Mouse (Mus musculus) C3H10T1/2 (cell line): ENCODE results near the gene Defa33. TPM values are rescaled to one million over a fixed set of nuclear protein-coding genes. Genes with fewer than 3 reads are reported as not detected.

Experiments used
- polyA plus RNA-seq, 2 experiments: library from polyadenylated mRNA; unstranded; fragments of >200 nt; fragmentation: generic; extraction: Trizol; gene quantifications; one replicate each; pipeline ENCODE4 v1.2.1; 2012; ENCODE audit warnings: missing spikeins in 2 of 2

Defa33 gene
- polyA plus RNA-seq = not detected

DNA sequence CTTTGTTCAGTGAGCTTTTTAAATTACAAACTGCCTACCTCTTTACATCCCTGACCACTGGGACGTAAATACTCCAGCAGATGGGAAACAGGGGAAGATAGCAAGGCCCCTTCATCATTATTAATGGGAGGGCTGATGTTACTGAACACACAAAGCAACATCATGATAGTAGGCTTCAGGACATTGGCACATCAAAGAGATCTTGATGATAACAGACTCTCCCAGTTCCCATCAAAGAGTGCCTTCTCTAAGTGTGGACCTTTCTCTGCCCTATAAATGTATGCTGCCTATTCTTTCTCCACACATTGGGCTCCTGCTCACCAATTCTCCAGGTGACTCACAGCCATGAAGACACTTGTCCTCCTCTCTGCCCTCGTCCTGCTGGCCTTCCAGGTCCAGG lies at the start of gene Defa33:
Gene Defa33, plus strand, starts transcription at position 301 of the 400 bp plus-strand sequence.

GRCm38 (mm10) chr8:21378215-21378614 lies 13.4 kb upstream of the Defa33 start, which contains the start of gene Defa2:
Gene Defa2, plus strand, starts transcription at chr8:21378515.

GRCm38 (mm10) chr8:21427111-21427510 lies 35.5 kb downstream of the Defa33 start, which contains the start of gene Defa36:
Gene Defa36, plus strand, starts transcription at chr8:21427411.

Other genes with a start within 250 kb of the Defa33 start
- gene Defa22, start 229.5 kb upstream of the Defa33 start, polyA plus RNA-seq = not detected
- not detected for gene Defa31, start 200.2 kb upstream of the Defa33 start, polyA plus RNA-seq
- not detected for gene Gm15293, start 190.2 kb upstream of the Defa33 start, polyA plus RNA-seq
- gene Gm15292, start 142.1 kb upstream of the Defa33 start, polyA plus RNA-seq = not detected
- not detected for gene Defa27, start 76.3 kb upstream of the Defa33 start, polyA plus RNA-seq
- gene Defa29, start 64.8 kb upstream of the Defa33 start, polyA plus RNA-seq = not detected
- gene Defa2, start 13.3 kb upstream of the Defa33 start, polyA plus RNA-seq = not detected
- gene Defa36, start 35.6 kb downstream of the Defa33 start, polyA plus RNA-seq = not detected
- gene Gm7849, start 64.7 kb downstream of the Defa33 start, polyA plus RNA-seq = not detected
- gene Defa20, start 117.4 kb downstream of the Defa33 start, polyA plus RNA-seq = not detected
- not detected for gene Defa32, start 137.2 kb downstream of the Defa33 start, polyA plus RNA-seq
- gene Defa37, start 173.6 kb downstream of the Defa33 start, polyA plus RNA-seq = not detected
- not detected for gene Defa28, start 191.2 kb downstream of the Defa33 start, polyA plus RNA-seq
- gene Gm7861, start 202.7 kb downstream of the Defa33 start, polyA plus RNA-seq = not detected
- gene Defa26, start 226.4 kb downstream of the Defa33 start, polyA plus RNA-seq = not detected